Mouse (Mus musculus): ENCODE data around the gene Ifnz. TPM values are rescaled to one million over a fixed set of nuclear protein-coding genes. Genes with fewer than 3 reads are reported as not detected.
"Not testable (repeated sequence)": the region's sequence is repeated elsewhere in the genome, so short reads cannot be mapped to it uniquely, and the experiment has no call there.

Gene Ifnz
- polyA plus RNA-seq, 1 experiment from 2014 or later: not detected

GRCm38 (mm10) chr4:88779550-88779949 is 2.4 kb upstream of the Ifnz start, which contains the start of gene Gm13272:
Gene Gm13272, plus strand, starts transcription at chr4:88779850.
- WGBS: no CpG with 5 or more reads among the region's 29 CpGs

GRCm38 (mm10) chr4:88780320-88780719 is 1.6 kb upstream of the Ifnz start:
- H3K4me1 ChIP-seq (ENCODE audit: control insufficient read depth, insufficient read depth, low read length); H3K4me2 ChIP-seq (ENCODE audit: low read depth, low read length); H3K9ac ChIP-seq (replicated peaks; ENCODE audit: low read depth, low read length); H3K4me3 ChIP-seq (ENCODE audit: low read depth, low read length); ATAC-seq (ENCODE audit: low read depth); H3K27me3 ChIP-seq (ENCODE audit: control insufficient read depth, insufficient read depth, low read length); H3K27ac ChIP-seq (ENCODE audit: low read depth, low read length); H3K36me3 ChIP-seq (ENCODE audit: control insufficient read depth, insufficient read depth, low read length); H3K9me3 ChIP-seq (ENCODE audit: control insufficient read depth, low read length): not testable (repeated sequence)
- WGBS: 48% methylated on average over 15 of the region's 18 CpGs

More at GRCm38 (mm10) chr4:88779550-88779949, 2.4 kb upstream of the Ifnz start, which contains the start of gene Gm13272:
- not testable (repeated sequence) for H3K36me3 ChIP-seq (ENCODE audit: control insufficient read depth, insufficient read depth, low read length); H3K4me3 ChIP-seq (ENCODE audit: low read depth, low read length); H3K4me2 ChIP-seq (ENCODE audit: low read depth, low read length); H3K4me1 ChIP-seq (ENCODE audit: control insufficient read depth, insufficient read depth, low read length); H3K9ac ChIP-seq (replicated peaks; ENCODE audit: low read depth, low read length); H3K27me3 ChIP-seq (ENCODE audit: control insufficient read depth, insufficient read depth, low read length); H3K27ac ChIP-seq (ENCODE audit: low read depth, low read length); H3K9me3 ChIP-seq (ENCODE audit: control insufficient read depth, low read length); ATAC-seq (ENCODE audit: low read depth)

- not testable (repeated sequence) for H3K4me1 ChIP-seq (ENCODE audit: control insufficient read depth, insufficient read depth, low read length); H3K36me3 ChIP-seq (ENCODE audit: control insufficient read depth, insufficient read depth, low read length); ATAC-seq (ENCODE audit: low read depth); H3K4me2 ChIP-seq (ENCODE audit: low read depth, low read length); H3K27me3 ChIP-seq (ENCODE audit: control insufficient read depth, insufficient read depth, low read length); H3K9ac ChIP-seq (replicated peaks; ENCODE audit: low read depth, low read length); H3K9me3 ChIP-seq (ENCODE audit: control insufficient read depth, low read length); H3K4me3 ChIP-seq (ENCODE audit: low read depth, low read length); H3K27ac ChIP-seq (ENCODE audit: low read depth, low read length)
- WGBS: 0% methylated on average over 4 of the region's 31 CpGs
Observed at GRCm38 (mm10) chr4:88782335-88782734, 404 bp downstream of the Ifnz start.

GRCm38 (mm10) chr4:88785409-88785808 is 3.5 kb downstream of the Ifnz start, which contains the start of gene Gm13276:
Gene Gm13276, plus strand, starts transcription at chr4:88785709.
- not testable (repeated sequence) for H3K9me3 ChIP-seq (ENCODE audit: control insufficient read depth, low read length); ATAC-seq (ENCODE audit: low read depth); H3K9ac ChIP-seq (replicated peaks; ENCODE audit: low read depth, low read length); H3K4me3 ChIP-seq (ENCODE audit: low read depth, low read length); H3K36me3 ChIP-seq (ENCODE audit: control insufficient read depth, insufficient read depth, low read length); H3K27ac ChIP-seq (ENCODE audit: low read depth, low read length); H3K4me1 ChIP-seq (ENCODE audit: control insufficient read depth, insufficient read depth, low read length); H3K27me3 ChIP-seq (ENCODE audit: control insufficient read depth, insufficient read depth, low read length); H3K4me2 ChIP-seq (ENCODE audit: low read depth, low read length)
- WGBS: no CpG with 5 or more reads among the region's 27 CpGs

- not testable (repeated sequence) for H3K27me3 ChIP-seq (ENCODE audit: control insufficient read depth, insufficient read depth, low read length); ATAC-seq (ENCODE audit: low read depth); H3K9ac ChIP-seq (replicated peaks; ENCODE audit: low read depth, low read length); H3K9me3 ChIP-seq (ENCODE audit: control insufficient read depth, low read length); H3K27ac ChIP-seq (ENCODE audit: low read depth, low read length); H3K4me1 ChIP-seq (ENCODE audit: control insufficient read depth, insufficient read depth, low read length); H3K4me3 ChIP-seq (ENCODE audit: low read depth, low read length); H3K36me3 ChIP-seq (ENCODE audit: control insufficient read depth, insufficient read depth, low read length); H3K4me2 ChIP-seq (ENCODE audit: low read depth, low read length)
- 0% methylated on average over 1 of the region's 28 CpGs for whole genome bisulfite sequencing
Observed at GRCm38 (mm10) chr4:88788402-88788801, 6.5 kb downstream of the Ifnz start, which contains the start of gene Gm13277. Gene Gm13277, plus strand, starts transcription at chr4:88788632.

GRCm38 (mm10) chr4:88791250-88791649 is 9.3 kb downstream of the Ifnz start, which contains the start of gene Gm13278:
Gene Gm13278, plus strand, starts transcription at chr4:88791550.
- H3K4me3 ChIP-seq (ENCODE audit: low read depth, low read length); H3K9ac ChIP-seq (replicated peaks; ENCODE audit: low read depth, low read length); ATAC-seq (ENCODE audit: low read depth); H3K27me3 ChIP-seq (ENCODE audit: control insufficient read depth, insufficient read depth, low read length); H3K4me1 ChIP-seq (ENCODE audit: control insufficient read depth, insufficient read depth, low read length); H3K9me3 ChIP-seq (ENCODE audit: control insufficient read depth, low read length); H3K36me3 ChIP-seq (ENCODE audit: control insufficient read depth, insufficient read depth, low read length); H3K4me2 ChIP-seq (ENCODE audit: low read depth, low read length); H3K27ac ChIP-seq (ENCODE audit: low read depth, low read length): not testable (repeated sequence)
- WGBS: no CpG with 5 or more reads among the region's 28 CpGs

- ATAC-seq (ENCODE audit: low read depth); H3K9ac ChIP-seq (replicated peaks; ENCODE audit: low read depth, low read length); H3K27me3 ChIP-seq (ENCODE audit: control insufficient read depth, insufficient read depth, low read length); H3K9me3 ChIP-seq (ENCODE audit: control insufficient read depth, low read length); H3K36me3 ChIP-seq (ENCODE audit: control insufficient read depth, insufficient read depth, low read length); H3K4me2 ChIP-seq (ENCODE audit: low read depth, low read length); H3K4me1 ChIP-seq (ENCODE audit: control insufficient read depth, insufficient read depth, low read length); H3K27ac ChIP-seq (ENCODE audit: low read depth, low read length); H3K4me3 ChIP-seq (ENCODE audit: low read depth, low read length): not testable (repeated sequence)
- 2% methylated on average over 5 of the region's 52 CpGs for WGBS
Observed at GRCm38 (mm10) chr4:88793936-88794675, 12.2 kb downstream of the Ifnz start, which contains the start of gene Gm13275. Gene Gm13275, plus strand, starts transcription at chr4:88794487.

GRCm38 (mm10) chr4:88797097-88797496 is 15.2 kb downstream of the Ifnz start, which contains the start of gene Gm13279:
Gene Gm13279, plus strand, starts transcription at chr4:88797397.
- not testable (repeated sequence) for H3K27me3 ChIP-seq (ENCODE audit: control insufficient read depth, insufficient read depth, low read length); H3K27ac ChIP-seq (ENCODE audit: low read depth, low read length); H3K36me3 ChIP-seq (ENCODE audit: control insufficient read depth, insufficient read depth, low read length); H3K4me1 ChIP-seq (ENCODE audit: control insufficient read depth, insufficient read depth, low read length); H3K4me3 ChIP-seq (ENCODE audit: low read depth, low read length); ATAC-seq (ENCODE audit: low read depth); H3K9ac ChIP-seq (replicated peaks; ENCODE audit: low read depth, low read length); H3K4me2 ChIP-seq (ENCODE audit: low read depth, low read length); H3K9me3 ChIP-seq (ENCODE audit: control insufficient read depth, low read length)
- WGBS: no CpG with 5 or more reads among the region's 28 CpGs

GRCm38 (mm10) chr4:88799365-88799764 is 17.4 kb downstream of the Ifnz start, which contains the start of gene Gm13285:
Gene Gm13285, plus strand, starts transcription at chr4:88799665.
- not testable (repeated sequence) for H3K36me3 ChIP-seq (ENCODE audit: control insufficient read depth, insufficient read depth, low read length); H3K4me1 ChIP-seq (ENCODE audit: control insufficient read depth, insufficient read depth, low read length); H3K27me3 ChIP-seq (ENCODE audit: control insufficient read depth, insufficient read depth, low read length); ATAC-seq (ENCODE audit: low read depth); H3K27ac ChIP-seq (ENCODE audit: low read depth, low read length); H3K4me2 ChIP-seq (ENCODE audit: low read depth, low read length); H3K4me3 ChIP-seq (ENCODE audit: low read depth, low read length); H3K9ac ChIP-seq (replicated peaks; ENCODE audit: low read depth, low read length); H3K9me3 ChIP-seq (ENCODE audit: control insufficient read depth, low read length)
- 0% methylated on average over 1 of the region's 7 CpGs for WGBS

Data from neural tube, embryonic 14.5 days (tissue).